Mouse (Mus musculus) liver, adult 2 months (tissue): ENCODE results near the gene Trp53. TPM values are rescaled to one million over a fixed set of nuclear protein-coding genes. Genes with fewer than 3 reads are reported as not detected.
A peak's percentile ranks its signal among the peaks of the same experiment; 100 is the strongest.

Source experiments
- DNase-seq: peaks from one replicate; pipeline ENCODE4 v3.0.0-alpha.2; 2011; ENCODE audit warnings: low read depth, low spot score; ENCODE audit errors: extremely low read depth
- H3K27ac ChIP-seq: fragments of 200-500 bp; replicated peaks from 2 replicates; pipeline ENCODE4 v1.5.1; 2012; ENCODE audit warnings: low read depth, mild to moderate bottlenecking, control low read depth, inconsistent platforms, low read length; ENCODE audit not compliant: insufficient read depth
- H3K27me3 ChIP-seq: fragments of 200-500 bp; 2 replicates; pipeline ENCODE4 v1.6.1; 2012; ENCODE audit warnings: mild to moderate bottlenecking, moderate library complexity, low read length, inconsistent platforms; ENCODE audit not compliant: control insufficient read depth, insufficient read depth
- H3K36me3 ChIP-seq: fragments of 200-500 bp; 2 replicates; pipeline ENCODE4 v1.6.1; 2012; ENCODE audit warnings: low read length, inconsistent platforms; ENCODE audit not compliant: control insufficient read depth, insufficient read depth
- H3K4me1 ChIP-seq: fragments of 200-500 bp; 2 replicates; pipeline ENCODE4 v1.6.1; 2011; ENCODE audit warnings: low read length; ENCODE audit not compliant: control insufficient read depth, insufficient read depth
- H3K4me3 ChIP-seq: fragments of 200-500 bp; 2 replicates; pipeline ENCODE4 v1.5.1; 2011; ENCODE audit warnings: low read depth, mild to moderate bottlenecking, control low read depth, low read length, moderate library complexity; ENCODE audit not compliant: insufficient read depth
- H3K79me2 ChIP-seq: fragments of 200-500 bp; 2 replicates; pipeline ENCODE4 v1.6.1; 2012; ENCODE audit warnings: inconsistent platforms, mild to moderate bottlenecking, low read length, moderate library complexity; ENCODE audit not compliant: control insufficient read depth, insufficient read depth
- H3K9ac ChIP-seq: fragments of 200-500 bp; 2 replicates; pipeline ENCODE4 v1.6.1; 2012; ENCODE audit warnings: low read depth, mild to moderate bottlenecking, control low read depth, inconsistent platforms, low read length
- CTCF ChIP-seq: fragments of 200-500 bp; IDR thresholded peaks from 2 replicates; pipeline ENCODE4 v1.5.1; 2011; ENCODE audit warnings: low read depth, low read length, control low read depth
- POLR2A ChIP-seq: fragments of 200-500 bp; IDR thresholded peaks from 2 replicates; pipeline ENCODE4 v1.6.1; 2011; ENCODE audit warnings: low read length, control low read depth; ENCODE audit not compliant: insufficient read depth; ENCODE audit errors: extremely low read depth
- WGBS: fragments of 180-500 bp; shearing (Covaris S2); methylation state at CpG from one replicate; pipeline ENCODE4 v1.1.7; 2018; 5-methylcytosine and 5-hydroxymethylcytosine counted together
- polyA plus RNA-seq: library from polyadenylated mRNA; depleted of rRNA; stranded (reverse); fragments of >200 nt; gene quantifications from 2 replicates; pipeline ENCODE4 v1.2.3, GENCODE M21; 2012
- total RNA-seq: library from RNA; depleted of rRNA; stranded (reverse); fragments of >200 nt; gene quantifications from 2 replicates; pipeline ENCODE4 v1.2.3, GENCODE M21; 2014

The Trp53 gene
- total and polyA plus RNA-seq, 2 experiments: 3.7 to 35.4 TPM

GRCm38 (mm10) chr11:69543598-69543997 is 36.6 kb upstream of the Trp53 start:
- no peak for DNase-seq
- H3K4me1 ChIP-seq: peaks cover 8% of the 10 kb centered on the region
- H3K79me2 ChIP-seq: no peaks in the 10 kb centered on the region
- WGBS: 83% methylated on average over 3 of the region's 3 CpGs
- no peak overlapping the region for H3K4me3 ChIP-seq
- no peaks in the 10 kb centered on the region for H3K36me3 ChIP-seq
- H3K27ac ChIP-seq: no peak overlapping the region
- no peak for TF ChIP-seq CTCF
- TF ChIP-seq POLR2A: no peak
- 0 out of 2 replicates have a peak, but pooled peaks cover 2% of the 10 kb centered on the region for H3K27me3 ChIP-seq
- no peak overlapping the region for H3K9ac ChIP-seq

- WGBS: 31% methylated on average over 7 of the region's 7 CpGs
- no peak overlapping the region for H3K4me3 ChIP-seq
- H3K27me3 ChIP-seq: 0 out of 2 replicates have a peak, but pooled peaks cover 2% of the 10 kb centered on the region
- TF ChIP-seq POLR2A: no peak
- TF ChIP-seq CTCF: no peak
- H3K9ac ChIP-seq: 0 out of 2 replicates have a peak overlapping the region, but pooled peaks have one; percentile 20
- DNase-seq: peak; percentile 15
- no peak overlapping the region for H3K27ac ChIP-seq
- no peaks in the 10 kb centered on the region for H3K36me3 ChIP-seq
- H3K79me2 ChIP-seq: no peaks in the 10 kb centered on the region
- H3K4me1 ChIP-seq: peaks cover 8% of the 10 kb centered on the region
These were observed 34.2 kb upstream of the Trp53 start for GRCm38 (mm10) chr11:69545957-69546356.

GRCm38 (mm10) chr11:69546423-69547053 is 33.6 kb upstream of the Trp53 start:
- 0 out of 2 replicates have a peak, but pooled peaks cover 2% of the 10 kb centered on the region for H3K27me3 ChIP-seq
- TF ChIP-seq CTCF (peak; percentile 65), POLR2A (no peak)
- H3K4me3 ChIP-seq: peak overlapping the region; percentile 50
- 1% methylated on average over 44 of the region's 44 CpGs for WGBS
- DNase-seq: peak; percentile 20
- no peaks in the 10 kb centered on the region for H3K36me3 ChIP-seq
- H3K79me2 ChIP-seq: no peaks in the 10 kb centered on the region
- peak overlapping the region; percentile 20 for H3K9ac ChIP-seq
- no peak overlapping the region for H3K27ac ChIP-seq
- peaks cover 8% of the 10 kb centered on the region for H3K4me1 ChIP-seq

- peak; percentile 25 for DNase-seq
- Histone ChIP-seq H3K9ac (peak overlapping the region; percentile 20; the same call in 1 of the 2 replicates), H3K79me2 (no peaks in the 10 kb centered on the region), H3K4me3 (peak overlapping the region; percentile 50; the same call in 1 of the 2 replicates), H3K36me3 (no peaks in the 10 kb centered on the region), H3K27me3 (0 out of 2 replicates have a peak, but pooled peaks cover 2% of the 10 kb centered on the region), H3K27ac (no peak overlapping the region), H3K4me1 (peaks cover 8% of the 10 kb centered on the region)
- TF ChIP-seq CTCF (peak; percentile 73), POLR2A (no peak)
- WGBS: 5% methylated on average over 15 of the region's 15 CpGs
These were observed 33.1 kb upstream of the Trp53 start for GRCm38 (mm10) chr11:69547071-69547470.

- Histone ChIP-seq H3K9ac (no peak within 1 kb of the TSS), H3K4me1 (peaks cover 8% of the 10 kb centered on the region), H3K27me3 (0 out of 2 replicates have a peak, but pooled peaks cover 2% of the 10 kb centered on the region), H3K36me3 (no peaks in the 10 kb centered on the region), H3K27ac (no peak within 1 kb of the TSS), H3K79me2 (no peaks in the 10 kb centered on the region), H3K4me3 (no peak within 1 kb of the TSS)
- TF ChIP-seq POLR2A (no peak), CTCF (no peak)
- DNase-seq: no peak
- WGBS: 50% methylated on average over 12 of the region's 12 CpGs
These were observed 31.0 kb upstream of the Trp53 start, which contains the start of gene Dnah2 for GRCm38 (mm10) chr11:69549060-69549656. Gene Dnah2, minus strand, starts transcription at chr11:69549110.
